Comparison of ENCODE assay signal across 28 mouse cellular contexts in genomic region chr19:31546063-31546462, GRCm38 (mm10).
DNase-seq lines count a peak whose midpoint lies in the region; ATAC-seq and TF ChIP-seq lines count a peak whose summit lies in the region.
"Had no signal": no experiment of that assay in that cellular context is flagged by ENCODE, and none has a peak within 500 bp of the region (broad histone marks: within the 10 kb centered on the region; RNA-seq: fewer than 3 reads in every experiment).

No protein-coding gene starts in this region.

- H3K9me3 ChIP-seq in intestine, embryonic 15.5 days: no peaks in the 10 kb centered on the region
- H3K9me3 ChIP-seq in intestine, postnatal 0 days (ENCODE audit: control insufficient read depth): no peaks in the 10 kb centered on the region
- no peaks in the 10 kb centered on the region for H3K9me3 ChIP-seq in kidney, embryonic 16.5 days (ENCODE audit: low read length)
- H3K9me3 ChIP-seq in liver, embryonic 12.5 days (replicated peaks): no peaks in the 10 kb centered on the region; the same call in 1 of the 2 replicates
- no peaks in the 10 kb centered on the region for H3K9me3 ChIP-seq in lung, embryonic 16.5 days (ENCODE audit: control insufficient read depth, low read length)
- no peaks in the 10 kb centered on the region for H3K9me3 ChIP-seq in lung, postnatal 0 days (ENCODE audit: low read length)
- H3K9me3 ChIP-seq: embryonic facial prominence, embryonic 10.5 days; embryonic facial prominence, embryonic 13.5 days; forebrain, embryonic 12.5 days; forebrain, embryonic 15.5 days; heart, embryonic 12.5 days; heart, embryonic 15.5 days; hindbrain, embryonic 10.5 days had no signal

- H3K4me2 ChIP-seq in intestine, embryonic 15.5 days (replicated peaks): no peak overlapping the region
- H3K4me2 ChIP-seq in intestine, postnatal 0 days (replicated peaks; ENCODE audit: low read depth): no peak overlapping the region
- H3K4me2 ChIP-seq in kidney, embryonic 16.5 days (replicated peaks; ENCODE audit: low read depth, low read length): no peak overlapping the region
- no peak overlapping the region for H3K4me2 ChIP-seq in liver, embryonic 12.5 days
- no peak overlapping the region for H3K4me2 ChIP-seq in lung, embryonic 16.5 days (ENCODE audit: low read depth, low read length)
- H3K4me2 ChIP-seq in lung, postnatal 0 days (replicated peaks; ENCODE audit: low read depth, low read length): no peak overlapping the region
- H3K4me2 ChIP-seq: embryonic facial prominence, embryonic 13.5 days; forebrain, embryonic 12.5 days; forebrain, embryonic 15.5 days; heart, embryonic 12.5 days; heart, embryonic 15.5 days had no signal

- 37% methylated on average over 5 of the region's 5 CpGs for WGBS in intestine, embryonic 15.5 days
- WGBS in intestine, postnatal 0 days: 53% methylated on average over 5 of the region's 5 CpGs
- 56% methylated on average over 5 of the region's 5 CpGs for WGBS in kidney, embryonic 16.5 days
- WGBS in liver, adult 2 months: 81% methylated on average over 5 of the region's 5 CpGs
- WGBS in liver, embryonic 12.5 days (ENCODE audit: insufficient replicate concordance): 71% methylated on average over 5 of the region's 5 CpGs
- WGBS in lung, embryonic 16.5 days: 37% methylated on average over 5 of the region's 5 CpGs
- 31% methylated on average over 5 of the region's 5 CpGs for WGBS in lung, postnatal 0 days

- no peaks in the 10 kb centered on the region for H3K36me3 ChIP-seq in intestine, embryonic 15.5 days
- no peaks in the 10 kb centered on the region for H3K36me3 ChIP-seq in intestine, postnatal 0 days (ENCODE audit: control insufficient read depth, insufficient read depth)
- no peaks in the 10 kb centered on the region for H3K36me3 ChIP-seq in kidney, embryonic 16.5 days (ENCODE audit: insufficient read depth, low read length)
- H3K36me3 ChIP-seq in liver, adult 2 months (ENCODE audit: control insufficient read depth, insufficient read depth, low read length): no peaks in the 10 kb centered on the region
- H3K36me3 ChIP-seq in liver, embryonic 12.5 days: no peaks in the 10 kb centered on the region
- no peaks in the 10 kb centered on the region for H3K36me3 ChIP-seq in lung, embryonic 16.5 days (ENCODE audit: control insufficient read depth, insufficient read depth, low read length)
- no peaks in the 10 kb centered on the region for H3K36me3 ChIP-seq in lung, postnatal 0 days (ENCODE audit: insufficient read depth, low read length)
- H3K36me3 ChIP-seq: embryonic facial prominence, embryonic 10.5 days; embryonic facial prominence, embryonic 13.5 days; forebrain, embryonic 12.5 days; forebrain, embryonic 15.5 days; heart, embryonic 12.5 days; heart, embryonic 15.5 days; hindbrain, embryonic 10.5 days had no signal

- no peak for TF ChIP-seq CTCF in intestine, postnatal 0 days (IDR thresholded peaks at IDR 0.05; ENCODE audit: low read depth)
- TF ChIP-seq CTCF in liver, adult 2 months (IDR thresholded peaks at IDR 0.05; ENCODE audit: low read depth, low read length): no peak
- no peak for TF ChIP-seq CTCF in lung, postnatal 0 days (IDR thresholded peaks at IDR 0.05)

- H3K27me3 ChIP-seq in intestine, embryonic 15.5 days (replicated peaks): no peaks in the 10 kb centered on the region
- H3K27me3 ChIP-seq in intestine, postnatal 0 days (replicated peaks; ENCODE audit: control insufficient read depth, insufficient read depth, low read length): no peaks in the 10 kb centered on the region
- H3K27me3 ChIP-seq in kidney, embryonic 16.5 days (ENCODE audit: insufficient read depth, low read length): no peaks in the 10 kb centered on the region
- no peaks in the 10 kb centered on the region for H3K27me3 ChIP-seq in liver, adult 2 months (ENCODE audit: control insufficient read depth, insufficient read depth, low read length)
- no peaks in the 10 kb centered on the region for H3K27me3 ChIP-seq in liver, embryonic 12.5 days (replicated peaks)
- no peaks in the 10 kb centered on the region for H3K27me3 ChIP-seq in lung, embryonic 16.5 days (ENCODE audit: control insufficient read depth, insufficient read depth, low read depth, low read length)
- no peaks in the 10 kb centered on the region for H3K27me3 ChIP-seq in lung, postnatal 0 days (replicated peaks; ENCODE audit: insufficient read depth, low read length)
- H3K27me3 ChIP-seq: embryonic facial prominence, embryonic 13.5 days; forebrain, embryonic 12.5 days; forebrain, embryonic 15.5 days; heart, embryonic 12.5 days; heart, embryonic 15.5 days had no signal

- ATAC-seq in intestine, embryonic 15.5 days: peak; percentile 59
- ATAC-seq in intestine, postnatal 0 days: no peak
- 0 out of 2 replicates have a peak, but pooled peaks have one; percentile 65 for ATAC-seq in kidney, embryonic 16.5 days (ENCODE audit: low FRiP score, low TSS enrichment)
- ATAC-seq in liver, embryonic 12.5 days: no peak
- ATAC-seq in lung, embryonic 16.5 days (ENCODE audit: low read depth): peak; percentile 76; the same call in 1 of the 2 replicates
- ATAC-seq in lung, postnatal 0 days: no peak
- ATAC-seq: activated CD4-positive, CD25-positive, alpha-beta regulatory T cell, adult 4 months; forebrain, embryonic 15.5 days had no signal

- H3K4me1 ChIP-seq in intestine, embryonic 15.5 days (replicated peaks): no peaks in the 10 kb centered on the region
- no peaks in the 10 kb centered on the region for H3K4me1 ChIP-seq in intestine, postnatal 0 days (replicated peaks; ENCODE audit: control insufficient read depth, insufficient read depth, low read length)
- H3K4me1 ChIP-seq in kidney, embryonic 16.5 days (ENCODE audit: insufficient read depth, low read length): no peaks in the 10 kb centered on the region
- H3K4me1 ChIP-seq in liver, adult 2 months (ENCODE audit: control insufficient read depth, insufficient read depth, low read length): no peaks in the 10 kb centered on the region
- H3K4me1 ChIP-seq in liver, embryonic 12.5 days: no peaks in the 10 kb centered on the region
- no peaks in the 10 kb centered on the region for H3K4me1 ChIP-seq in lung, embryonic 16.5 days (replicated peaks; ENCODE audit: control insufficient read depth, insufficient read depth, low read length)
- H3K4me1 ChIP-seq in lung, postnatal 0 days (ENCODE audit: insufficient read depth, low read depth, low read length): no peaks in the 10 kb centered on the region
- H3K4me1 ChIP-seq: embryonic facial prominence, embryonic 13.5 days; forebrain, embryonic 12.5 days; forebrain, embryonic 15.5 days; heart, embryonic 12.5 days; heart, embryonic 15.5 days; hindbrain, embryonic 10.5 days had no signal

- no peak overlapping the region for H3K4me3 ChIP-seq in intestine, embryonic 15.5 days (replicated peaks)
- no peak overlapping the region for H3K4me3 ChIP-seq in intestine, postnatal 0 days (ENCODE audit: low read depth, low read length)
- no peak overlapping the region for H3K4me3 ChIP-seq in kidney, embryonic 16.5 days (ENCODE audit: low read length)
- no peak overlapping the region for H3K4me3 ChIP-seq in liver, adult 2 months (ENCODE audit: insufficient read depth, low read depth, low read length)
- no peak overlapping the region for H3K4me3 ChIP-seq in liver, embryonic 12.5 days
- no peak overlapping the region for H3K4me3 ChIP-seq in lung, embryonic 16.5 days (ENCODE audit: low read length)
- H3K4me3 ChIP-seq in lung, postnatal 0 days (ENCODE audit: low read depth, low read length): no peak overlapping the region
- H3K4me3 ChIP-seq: embryonic facial prominence, embryonic 10.5 days; embryonic facial prominence, embryonic 13.5 days; erythroblast, embryonic 14.5 days; forebrain, embryonic 12.5 days; forebrain, embryonic 15.5 days; heart, embryonic 12.5 days; heart, embryonic 15.5 days; hindbrain, embryonic 10.5 days had no signal

- no peak overlapping the region for H3K9ac ChIP-seq in intestine, embryonic 15.5 days
- H3K9ac ChIP-seq in intestine, postnatal 0 days (ENCODE audit: low read depth, low read length): no peak overlapping the region
- no peak overlapping the region for H3K9ac ChIP-seq in kidney, embryonic 16.5 days (replicated peaks; ENCODE audit: low read length)
- H3K9ac ChIP-seq in liver, adult 2 months (ENCODE audit: low read depth, low read length): no peak overlapping the region
- no peak overlapping the region for H3K9ac ChIP-seq in liver, embryonic 12.5 days
- H3K9ac ChIP-seq in lung, embryonic 16.5 days (ENCODE audit: low read length): no peak overlapping the region
- H3K9ac ChIP-seq in lung, postnatal 0 days (replicated peaks; ENCODE audit: low read depth): no peak overlapping the region
- H3K9ac ChIP-seq: embryonic facial prominence, embryonic 13.5 days; forebrain, embryonic 12.5 days; forebrain, embryonic 15.5 days; heart, embryonic 12.5 days; heart, embryonic 15.5 days had no signal

- TF ChIP-seq EP300 in lung, postnatal 0 days (IDR thresholded peaks at IDR 0.05): no peak

- no peaks in the 10 kb centered on the region for H3K79me2 ChIP-seq in liver, adult 2 months (ENCODE audit: control insufficient read depth, insufficient read depth, low read length)

- no peak for DNase-seq in kidney, postnatal 14 days
- peak; percentile 13 for DNase-seq in liver, adult 2 months (ENCODE audit: extremely low read depth, low read depth, low spot score)
- DNase-seq in lung, postnatal 0 days (ENCODE audit: low spot score): no peak
- DNase-seq: adrenal gland, adult 8-10 months; adrenal gland, postnatal 25 days; cerebellum, adult 11-12 months; cerebellum, adult 8-10 months; cerebellum, postnatal 10 days; cerebellum, postnatal 36 days; embryo, embryonic 11 days; gastrocnemius, postnatal 25 days; heart, adult 18-20 months; heart, postnatal 10 days; heart, postnatal 36 days had no signal

- TF ChIP-seq POLR2A in liver, adult 2 months (IDR thresholded peaks at IDR 0.05; ENCODE audit: extremely low read depth, insufficient read depth, low read length): no peak

- no peak overlapping the region for H3K27ac ChIP-seq in intestine, embryonic 15.5 days
- H3K27ac ChIP-seq in intestine, postnatal 0 days (ENCODE audit: low read depth, low read length): no peak overlapping the region
- H3K27ac ChIP-seq in kidney, embryonic 16.5 days (ENCODE audit: low read length): no peak overlapping the region
- H3K27ac ChIP-seq in liver, adult 2 months (replicated peaks; ENCODE audit: insufficient read depth, low read depth, low read length): no peak overlapping the region
- H3K27ac ChIP-seq in liver, embryonic 12.5 days: no peak overlapping the region
- H3K27ac ChIP-seq in lung, embryonic 16.5 days (ENCODE audit: low read length): no peak overlapping the region
- no peak overlapping the region for H3K27ac ChIP-seq in lung, postnatal 0 days (ENCODE audit: low read length)
- H3K27ac ChIP-seq: embryonic facial prominence, embryonic 10.5 days; embryonic facial prominence, embryonic 13.5 days; forebrain, embryonic 12.5 days; forebrain, embryonic 15.5 days; heart, embryonic 15.5 days; hindbrain, embryonic 10.5 days had no signal

Comparison
In these comparisons a context has a peak if more than half of its experiments do, and no peak if none do; other contexts are left out.
1. ATAC-seq: peak in intestine, embryonic 15.5 days (single experiment), kidney, embryonic 16.5 days (single experiment) and lung, embryonic 16.5 days (single experiment); none in intestine, postnatal 0 days (single experiment), liver, embryonic 12.5 days (single experiment) and lung, postnatal 0 days (single experiment).